Mouse (Mus musculus): ENCODE results near the gene Tex19.2.
A peak's percentile ranks its signal among the peaks of the same experiment; 100 is the strongest.
"Not testable (repeated sequence)": the region's sequence is repeated elsewhere in the genome, so short reads cannot be mapped to it uniquely, and the experiment has no call there.

Tex19.2 gene

GRCm38 (mm10) chr11:121111051-121111450 lies 7.4 kb downstream of the Tex19.2 start:
- DNase-seq: no peak

GRCm38 (mm10) chr11:121109986-121110385 lies 8.5 kb downstream of the Tex19.2 start:
- no peak for DNase-seq

- no peak for DNase-seq
Measured at GRCm38 (mm10) chr11:121108061-121108460, 10.4 kb downstream of the Tex19.2 start.

GRCm38 (mm10) chr11:121107242-121107641 lies 11.2 kb downstream of the Tex19.2 start:
- DNase-seq: not testable (repeated sequence)

GRCm38 (mm10) chr11:121101124-121101805 lies 17.2 kb downstream of the Tex19.2 start:
- no peak for DNase-seq

- no peak for DNase-seq
Measured at GRCm38 (mm10) chr11:121100692-121101091, 17.8 kb downstream of the Tex19.2 start.

- DNase-seq: no peak
Measured at GRCm38 (mm10) chr11:121099762-121100161, 18.7 kb downstream of the Tex19.2 start.

GRCm38 (mm10) chr11:121092606-121093585 lies 25.6 kb downstream of the Tex19.2 start:
- DNase-seq: no peak

- DNase-seq: no peak
Measured at GRCm38 (mm10) chr11:121090943-121091342, 27.5 kb downstream of the Tex19.2 start.

GRCm38 (mm10) chr11:121089756-121090546 lies 28.5 kb downstream of the Tex19.2 start:
- no peak for DNase-seq

- no peak for DNase-seq
Measured at GRCm38 (mm10) chr11:121088997-121089396, 29.5 kb downstream of the Tex19.2 start.

- DNase-seq: no peak
Measured at GRCm38 (mm10) chr11:121086296-121086695, 32.2 kb downstream of the Tex19.2 start.

- no peak for DNase-seq
Measured at GRCm38 (mm10) chr11:121085181-121085580, 33.3 kb downstream of the Tex19.2 start.

GRCm38 (mm10) chr11:121082857-121083500 lies 35.5 kb downstream of the Tex19.2 start:
- peak; percentile 26 to 59 for DNase-seq

GRCm38 (mm10) chr11:121082250-121082649 lies 36.2 kb downstream of the Tex19.2 start:
- DNase-seq: no peak

GRCm38 (mm10) chr11:121081120-121081519 lies 37.4 kb downstream of the Tex19.2 start, which contains the start of gene Sectm1a:
Sectm1a (minus strand) TSS chr11:121081220.
- no peak for DNase-seq

GRCm38 (mm10) chr11:121080330-121080729 lies 38.1 kb downstream of the Tex19.2 start:
- no peak for DNase-seq

- no peak for DNase-seq
Measured at GRCm38 (mm10) chr11:121075655-121076054, 42.8 kb downstream of the Tex19.2 start.

- DNase-seq: not testable (repeated sequence)
Measured at GRCm38 (mm10) chr11:121069662-121070061, 48.8 kb downstream of the Tex19.2 start.

GRCm38 (mm10) chr11:121067895-121068294 lies 50.6 kb downstream of the Tex19.2 start:
- DNase-seq: no peak
